In the genomic region with DNA sequence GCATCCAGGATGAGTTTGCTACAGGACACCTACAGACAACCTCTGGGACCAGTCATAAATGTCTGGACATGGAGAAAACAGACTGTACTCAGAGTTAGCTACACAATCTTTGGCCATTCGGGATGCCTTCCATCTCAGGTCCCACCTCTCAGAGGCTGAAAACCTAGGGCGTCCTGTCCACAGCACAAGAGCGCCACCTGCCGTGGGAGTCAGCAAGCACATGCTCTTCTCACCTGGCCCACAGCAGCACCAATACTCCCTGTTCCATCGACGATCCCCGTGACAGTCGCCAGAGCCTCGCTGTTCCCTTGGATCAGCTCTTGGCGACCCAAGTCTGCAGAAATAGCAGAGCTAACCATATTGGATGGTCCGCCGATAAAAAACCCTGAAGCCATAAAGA, we compare ENCODE assay signal across 9 mouse cellular contexts. TPM values are rescaled to one million over a fixed set of nuclear protein-coding genes. Genes with fewer than 3 reads are reported as not detected.
DNase-seq lines count a peak whose midpoint lies in the region; ATAC-seq and TF ChIP-seq lines count a peak whose summit lies in the region.
"Had no signal": no experiment of that assay in that cellular context is flagged by ENCODE, and none has a peak within 500 bp of the region (broad histone marks: within the 10 kb centered on the region; RNA-seq: fewer than 3 reads in every experiment).

No protein-coding gene starts in this region.

- DNase-seq in ZHBTc4 (ENCODE audit: low read depth, low spot score): peak; percentile 91
- peak; percentile 72 to 86 for DNase-seq in cerebellum, postnatal 4 days (ENCODE audit: low spot score in 2 of 2)
- peak; percentile 86 for DNase-seq in gastrocnemius, adult 2 months
- DNase-seq in hindlimb bud, embryonic 11.5 days (ENCODE audit: extremely low spot score, low read depth, low spot score): peak; percentile 62
- peak; percentile 87 for DNase-seq in left cerebral cortex, adult 18-20 months (ENCODE audit: low spot score in 2 of 2)
- DNase-seq in right cerebral cortex, postnatal 10 days (ENCODE audit: low spot score in 2 of 2): peak; percentile 74 to 85
- DNase-seq in urinary bladder, postnatal 25 days (ENCODE audit: low spot score): peak; percentile 83

- peak; percentile 96 for TF ChIP-seq CTCF in gastrocnemius, adult 2 months (IDR thresholded peaks at IDR 0.05)

- H3K4me3 ChIP-seq in gastrocnemius, adult 2 months: no peak overlapping the region
- H3K4me3 ChIP-seq: stomach, embryonic 15.5 days had no signal

- ATAC-seq in megakaryocyte progenitor cell, adult 5-6 weeks (replicated peaks; ENCODE audit: poor library complexity): peak; percentile 98

- intact Hi-C loops in gastrocnemius, adult 2 months (cut with DNase I): loop anchor here (1.0 to 2.0 kb wide), 2 partner anchors 139 to 197 kb away; no protein-coding TSS in a partner anchor

- H3K27ac ChIP-seq in gastrocnemius, adult 2 months: no peak overlapping the region
- H3K27ac ChIP-seq: stomach, embryonic 15.5 days had no signal

RNA-seq across cellular contexts. Expression of a gene that starts 33.5 kb away (rescaled TPM):
- 10 to 100 TPM; 14.2 to 15.9 TPM for total RNA-seq in gastrocnemius, adult 2 months (2021)
- 10 to 100 TPM; 65.9 to 71.6 TPM for total RNA-seq in left cerebral cortex, adult 18-20 months (2021)
- total RNA-seq in megakaryocyte progenitor cell, adult 5-6 weeks (2015): 0.59 and 0.73 TPM in 2 replicates
- total RNA-seq in megakaryocyte progenitor cell, adult 5-6 weeks (2017): 1.7 and 3.4 TPM in 2 replicates

RNA-seq across cellular contexts. Expression of a gene that starts 37.0 kb away (rescaled TPM):
- total RNA-seq in gastrocnemius, adult 2 months (2021): under 1 TPM in 1 of 2 experiments, not detected in 1; 0.14 TPM
- total RNA-seq in left cerebral cortex, adult 18-20 months (2021): not detected
- 0.37 TPM in 1 of 2 replicates, not detected in the other for total RNA-seq in megakaryocyte progenitor cell, adult 5-6 weeks (2015)
- 0.34 and 0.42 TPM in 2 replicates for total RNA-seq in megakaryocyte progenitor cell, adult 5-6 weeks (2017)
